Mouse (Mus musculus) adrenal gland, postnatal 4 days (tissue): ENCODE measurements around the gene Slc25a12. TPM values are rescaled to one million over a fixed set of nuclear protein-coding genes. Genes with fewer than 3 reads are reported as not detected.
"Not testable (repeated sequence)": the region's sequence is repeated elsewhere in the genome, so short reads cannot be mapped to it uniquely, and the experiment has no call there.

Experiments used
- DNase-seq, 2 experiments: peaks; one replicate each; pipeline ENCODE4 v3.0.0; 2021 to 2022; ENCODE audit warnings: low spot score in 2 of 2, mixed read lengths in 2 of 2
- long read RNA-seq, 2 experiments: library from polyadenylated mRNA; stranded (forward); transcript quantifications; one replicate each; pipeline ENCODE4 v2.0.0; 2021
- total RNA-seq, 2 experiments: library from RNA; stranded (reverse); gene quantifications; 2 replicates each; pipeline ENCODE4 v1.2.3; 2021

The Slc25a12 gene
- 10 to 100 TPM; 81.7 to 81.8 TPM for total RNA-seq
- long read RNA-seq, experiment 1, full-length matches to known transcripts, result 30 of 44 reads
- long read RNA-seq, experiment 1, partial matches to known transcripts, result 11 of 44 reads
- long read RNA-seq, experiment 1, other reads (novel, unspliced or antisense), result 3 of 44 reads
- long read RNA-seq, experiment 2, full-length matches to known transcripts, result 76 of 107 reads
- long read RNA-seq, experiment 2, partial matches to known transcripts, result 26 of 107 reads
- long read RNA-seq, experiment 2, other reads (novel, unspliced or antisense), result 5 of 107 reads

- peak; percentile 51 to 70 for DNase-seq
Measured at GRCm38 (mm10) chr2:71367125-71367880, at the start of gene Slc25a12. TSS of gene Slc25a12 (minus strand) at chr2:71367749.

- DNase-seq, result no peak
Measured at GRCm38 (mm10) chr2:71405613-71406012, 38.1 kb upstream of the Slc25a12 start.

- no peak for DNase-seq
Measured at GRCm38 (mm10) chr2:71389864-71390263, 22.3 kb upstream of the Slc25a12 start.

GRCm38 (mm10) chr2:71388951-71389763 is 21.6 kb upstream of the Slc25a12 start, which contains the start of gene Hat1:
TSS of gene Hat1 (plus strand) at chr2:71388958.
- peak; percentile 90 to 93 for DNase-seq

GRCm38 (mm10) chr2:71387766-71388165 is 20.2 kb upstream of the Slc25a12 start:
- DNase-seq, result no peak

- no peak for DNase-seq
Measured at GRCm38 (mm10) chr2:71383890-71384289, 16.3 kb upstream of the Slc25a12 start.

GRCm38 (mm10) chr2:71381962-71382361 is 14.4 kb upstream of the Slc25a12 start:
- DNase-seq, result no peak

- no peak for DNase-seq
Measured at GRCm38 (mm10) chr2:71377426-71377825, 9.9 kb upstream of the Slc25a12 start.

- DNase-seq, result no peak
Measured at GRCm38 (mm10) chr2:71376433-71376906, 8.9 kb upstream of the Slc25a12 start.

GRCm38 (mm10) chr2:71374275-71375155 is 7.0 kb upstream of the Slc25a12 start:
- no peak for DNase-seq

GRCm38 (mm10) chr2:71372261-71372660 is 4.7 kb upstream of the Slc25a12 start:
- DNase-seq, result not testable (repeated sequence)

- DNase-seq, result no peak
Measured at GRCm38 (mm10) chr2:71371790-71372189, 4.2 kb upstream of the Slc25a12 start.

- DNase-seq, result no peak
Measured at GRCm38 (mm10) chr2:71368086-71368485, 537 bp upstream of the Slc25a12 start.

GRCm38 (mm10) chr2:71366618-71367124 is 878 bp downstream of the Slc25a12 start:
- no peak for DNase-seq

- DNase-seq, result no peak
Measured at GRCm38 (mm10) chr2:71360192-71360591, 7.4 kb downstream of the Slc25a12 start.

GRCm38 (mm10) chr2:71358347-71358746 is 9.2 kb downstream of the Slc25a12 start:
- DNase-seq, result no peak

GRCm38 (mm10) chr2:71354055-71354425 is 13.5 kb downstream of the Slc25a12 start:
- DNase-seq, result no peak

GRCm38 (mm10) chr2:71353306-71354054 is 14.1 kb downstream of the Slc25a12 start:
- DNase-seq, result no peak

GRCm38 (mm10) chr2:71351727-71351987 is 15.9 kb downstream of the Slc25a12 start:
- no peak for DNase-seq
